Mouse (Mus musculus) bone marrow macrophage, adult 2 months (primary cell): ENCODE results near the gene Nprl3. TPM values are rescaled to one million over a fixed set of nuclear protein-coding genes. Genes with fewer than 3 reads are reported as not detected.

Experiments used
- H3K27ac ChIP-seq: 2 replicates; pipeline ENCODE4 v1.5.1; 2012; ENCODE audit warnings: low read depth, low read length; ENCODE audit not compliant: insufficient read depth
- H3K4me1 ChIP-seq: 2 replicates; pipeline ENCODE4 v1.6.1; 2012; ENCODE audit warnings: low read length; ENCODE audit not compliant: control insufficient read depth, insufficient read depth
- H3K4me3 ChIP-seq: 2 replicates; pipeline ENCODE4 v1.5.1; 2012; ENCODE audit warnings: mild to moderate bottlenecking, low read length, moderate library complexity; ENCODE audit not compliant: insufficient read depth
- CTCF ChIP-seq: IDR thresholded peaks from 2 replicates; pipeline ENCODE4 v1.5.1; 2012; ENCODE audit warnings: low read depth, mild to moderate bottlenecking, low read length, moderate library complexity
- POLR2A ChIP-seq: IDR thresholded peaks from 2 replicates; pipeline ENCODE4 v1.6.1; 2012; ENCODE audit warnings: mild to moderate bottlenecking, low read depth, low read length, borderline replicate concordance
- polyA plus RNA-seq: library from polyadenylated mRNA; stranded (reverse); fragments of >200 nt; gene quantifications from 2 replicates; pipeline ENCODE4 v1.2.4, GENCODE M21; 2012; ENCODE audit not compliant: missing spikeins, insufficient read depth, insufficient read length

The Nprl3 gene
- polyA plus RNA-seq, 1 experiment, result 18.5 TPM

DNA sequence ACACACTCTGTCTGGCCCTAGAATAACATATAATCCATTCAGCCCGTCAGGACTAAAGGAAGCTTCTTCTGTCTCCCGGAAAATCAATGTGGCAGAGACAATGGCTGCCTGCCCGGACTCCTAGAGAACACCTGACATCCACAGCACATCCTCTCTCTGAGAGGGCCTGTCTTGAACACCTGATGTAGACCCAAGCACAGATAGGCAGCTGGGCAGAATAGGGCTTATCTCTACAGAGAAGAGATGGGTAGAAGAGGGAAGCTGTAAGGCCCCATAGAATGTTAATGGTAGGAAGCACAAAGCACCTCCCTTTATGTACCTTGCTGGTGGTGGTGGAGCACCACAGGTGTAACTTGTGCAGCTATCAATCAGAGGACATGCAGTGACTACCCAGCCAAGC, 25.3 kb downstream of the Nprl3 start:
- Histone ChIP-seq H3K27ac (no peak overlapping the region), H3K4me3 (no peak overlapping the region), H3K4me1 (no peaks in the 10 kb centered on the region)
- TF ChIP-seq POLR2A (no peak), CTCF (no peak)

DNA sequence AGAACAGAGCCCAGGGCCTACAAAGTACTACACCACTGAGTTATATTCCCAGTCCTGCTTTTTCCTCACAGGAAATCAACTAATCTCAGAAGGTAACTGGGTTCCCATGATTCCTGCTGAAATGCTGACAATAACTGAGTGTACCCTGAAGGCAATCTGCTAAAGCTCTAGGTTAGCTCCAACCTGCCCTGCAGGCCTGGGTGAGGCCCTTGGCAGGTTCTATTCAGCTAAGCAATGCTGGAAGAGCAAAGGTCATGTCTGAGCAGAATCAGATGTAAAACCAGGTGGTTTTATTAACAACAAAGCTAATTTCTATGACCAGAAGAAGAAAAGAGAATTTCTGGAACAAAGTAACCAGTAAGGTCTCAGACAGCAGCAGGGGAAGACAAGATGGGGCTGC, 26.1 kb downstream of the Nprl3 start:
- TF ChIP-seq POLR2A (no peak), CTCF (no peak)
- H3K4me3 ChIP-seq, result no peak overlapping the region
- H3K27ac ChIP-seq, result no peak overlapping the region
- H3K4me1 ChIP-seq, result no peaks in the 10 kb centered on the region

DNA sequence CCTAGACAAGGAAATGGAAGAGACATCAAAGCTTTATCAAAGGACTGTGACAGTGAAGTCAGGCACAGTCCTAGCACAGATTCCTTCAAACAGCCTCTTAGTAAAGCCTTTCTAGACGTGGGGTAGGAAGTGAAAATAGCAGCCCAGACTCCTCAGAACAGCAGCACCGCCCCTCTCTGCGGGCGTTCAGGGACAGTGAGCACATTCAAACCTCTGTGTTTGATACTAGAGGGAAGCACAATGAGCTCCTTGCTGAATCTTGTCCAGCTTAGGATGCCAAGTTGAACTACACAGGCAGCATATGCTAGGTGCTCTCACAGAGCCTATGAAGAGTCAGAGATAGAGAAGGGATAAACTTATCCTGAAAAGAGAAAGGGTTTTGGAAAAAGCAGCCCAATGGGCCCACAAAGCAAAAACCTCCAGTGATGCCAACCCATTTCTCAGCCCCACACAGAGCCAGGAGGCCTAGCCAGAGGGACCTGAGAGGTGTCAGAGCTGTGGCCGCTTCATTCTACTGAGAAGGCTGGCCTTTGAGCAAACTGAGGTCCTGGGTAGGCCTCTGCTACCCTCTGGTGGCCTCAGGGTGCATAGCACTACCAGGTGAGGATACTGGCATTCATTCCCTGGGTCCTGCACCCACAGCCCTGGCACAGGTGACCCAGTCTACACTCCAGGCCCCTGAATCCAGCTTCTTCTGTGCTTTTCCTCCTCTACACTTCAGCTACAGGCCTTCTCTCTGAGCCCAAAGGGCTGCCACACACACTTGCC, 29.2 kb downstream of the Nprl3 start:
- Histone ChIP-seq H3K4me3 (no peak overlapping the region), H3K4me1 (no peaks in the 10 kb centered on the region), H3K27ac (no peak overlapping the region)
- no peak for TF ChIP-seq POLR2A
- TF ChIP-seq CTCF, result peak; percentile 94

DNA sequence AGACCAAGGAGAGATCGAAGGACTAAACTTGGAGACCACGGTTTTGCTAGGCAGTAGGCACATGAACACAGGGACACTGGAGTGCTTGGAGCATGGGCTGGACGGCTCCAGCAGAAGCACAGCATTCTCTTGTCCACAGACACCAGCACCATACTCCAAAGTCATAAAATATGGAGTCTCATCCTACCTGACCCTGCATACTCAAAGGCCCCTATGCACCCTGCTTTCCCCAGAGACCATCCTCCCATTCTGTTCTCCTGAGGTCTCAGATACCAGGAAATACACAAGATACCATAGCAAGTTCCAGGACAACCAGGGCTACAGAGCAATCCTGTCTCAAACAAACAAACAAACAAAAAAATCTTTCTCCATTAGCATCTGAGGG, 30.1 kb downstream of the Nprl3 start:
- no peak overlapping the region for H3K4me3 ChIP-seq
- TF ChIP-seq POLR2A, result no peak
- TF ChIP-seq CTCF, result no peak
- H3K4me1 ChIP-seq, result no peaks in the 10 kb centered on the region
- H3K27ac ChIP-seq, result no peak overlapping the region

DNA sequence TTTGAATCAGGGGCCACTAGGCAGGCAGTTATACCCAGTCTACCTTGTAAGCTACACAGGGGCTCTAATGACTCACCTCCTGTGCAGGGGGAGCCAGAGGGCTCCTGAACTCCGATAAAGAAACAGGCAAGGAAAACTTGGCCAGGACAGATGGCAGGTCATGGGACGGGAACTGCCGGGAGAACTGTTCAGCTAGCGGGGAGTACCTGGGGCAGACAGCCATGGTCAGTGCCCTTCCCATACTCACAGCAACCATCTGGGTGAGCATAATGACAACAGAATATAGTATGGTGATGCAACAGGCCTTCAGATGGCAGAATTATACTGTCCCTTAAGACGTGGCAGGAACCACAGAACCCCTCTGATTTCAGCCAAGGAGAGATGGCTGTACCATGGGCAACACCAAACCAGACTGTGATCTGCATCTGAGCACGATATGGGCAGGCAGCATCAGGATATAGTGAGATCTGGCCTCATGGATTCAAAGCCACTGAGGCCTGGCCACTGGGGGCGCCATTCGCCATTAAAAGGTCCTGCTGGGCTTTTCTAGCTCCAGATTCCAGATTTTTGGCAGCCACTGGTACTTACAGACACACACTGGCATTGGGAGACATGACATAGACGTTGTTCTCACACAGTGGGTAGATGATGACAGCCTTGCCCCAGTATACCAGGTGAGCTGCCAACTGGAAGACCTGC, 30.6 kb downstream of the Nprl3 start:
- TF ChIP-seq POLR2A, result no peak
- peak; percentile 90 for TF ChIP-seq CTCF
- Histone ChIP-seq H3K4me3 (no peak overlapping the region), H3K4me1 (no peaks in the 10 kb centered on the region), H3K27ac (no peak overlapping the region)

DNA sequence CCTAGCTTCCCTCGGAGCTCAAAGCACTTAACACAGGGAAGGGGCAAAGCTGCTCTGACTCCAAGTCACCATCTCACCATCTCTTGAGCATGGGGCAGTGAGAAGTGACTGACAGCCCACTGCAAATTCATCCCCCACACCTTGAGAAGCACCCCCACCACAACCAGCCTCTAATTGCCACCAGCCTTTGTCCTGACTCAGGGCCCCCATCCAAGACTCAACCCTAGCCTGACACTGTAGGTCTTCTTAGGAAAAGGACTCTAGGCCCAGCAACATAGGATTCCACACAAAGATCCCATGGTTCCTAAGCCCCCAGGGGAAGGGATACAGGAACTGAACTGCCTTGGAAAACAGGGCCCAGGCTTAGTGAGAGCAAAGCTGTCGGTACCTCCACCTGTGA, 31.4 kb downstream of the Nprl3 start:
- Histone ChIP-seq H3K4me3 (no peak overlapping the region), H3K27ac (no peak overlapping the region), H3K4me1 (peaks cover 6% of the 10 kb centered on the region)
- TF ChIP-seq POLR2A, result no peak
- no peak for TF ChIP-seq CTCF

DNA sequence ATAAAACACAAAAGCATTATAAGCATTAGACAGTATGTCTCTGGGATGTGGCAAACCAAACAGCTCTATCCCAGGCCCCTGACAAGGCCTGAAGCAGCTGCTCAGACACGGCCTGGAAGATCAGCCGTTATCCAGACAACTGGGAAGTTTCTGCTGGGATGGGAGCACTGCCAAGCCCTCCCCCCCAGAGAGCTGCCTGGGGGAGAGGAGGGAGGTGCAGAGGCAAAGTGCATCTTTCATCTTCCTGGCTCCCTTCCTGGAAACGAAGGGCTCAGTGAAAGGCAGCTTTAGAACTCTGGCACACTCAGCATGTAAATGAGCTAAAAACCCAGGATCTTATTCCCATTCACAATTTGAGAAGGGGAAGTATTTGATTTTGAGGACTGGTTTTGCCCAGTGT, 31.9 kb downstream of the Nprl3 start:
- TF ChIP-seq POLR2A (no peak), CTCF (no peak)
- Histone ChIP-seq H3K4me1 (peaks cover 9% of the 10 kb centered on the region), H3K27ac (no peak overlapping the region), H3K4me3 (no peak overlapping the region)

DNA sequence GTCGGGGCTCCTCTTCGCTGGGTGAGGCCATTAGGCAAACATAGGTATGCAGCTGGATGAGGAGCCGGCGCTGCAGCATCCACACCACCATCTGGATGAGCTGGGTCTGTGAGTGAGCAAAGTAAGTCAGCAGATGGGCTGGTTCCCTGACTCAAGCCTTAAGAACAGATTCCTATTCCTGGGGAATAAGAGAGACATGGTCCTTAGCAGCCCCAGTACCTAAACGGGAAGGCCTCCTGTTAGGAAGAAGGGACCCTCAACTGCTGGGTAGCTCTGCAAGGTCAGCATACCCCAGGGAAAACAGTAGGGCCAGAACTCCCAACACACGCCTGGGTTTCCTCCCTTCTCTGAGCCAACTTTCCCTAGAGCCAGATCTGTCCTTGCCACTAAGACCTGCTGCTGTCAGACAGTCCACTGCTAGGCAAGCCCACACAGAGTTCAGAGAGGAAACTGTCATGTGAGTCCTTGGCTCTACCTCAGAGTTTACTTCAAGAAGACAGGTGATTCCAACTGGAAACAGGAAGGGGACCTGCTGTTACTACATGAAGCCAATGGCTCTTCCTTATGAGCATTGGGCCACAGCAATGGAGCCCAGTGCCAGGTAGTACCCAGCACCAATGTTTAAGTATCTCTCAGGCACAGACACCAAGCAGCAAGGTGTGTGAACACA, 32.6 kb downstream of the Nprl3 start:
- H3K27ac ChIP-seq, result no peak overlapping the region
- H3K4me1 ChIP-seq, result peaks cover 12% of the 10 kb centered on the region
- TF ChIP-seq POLR2A (no peak), CTCF (no peak)
- no peak overlapping the region for H3K4me3 ChIP-seq

DNA sequence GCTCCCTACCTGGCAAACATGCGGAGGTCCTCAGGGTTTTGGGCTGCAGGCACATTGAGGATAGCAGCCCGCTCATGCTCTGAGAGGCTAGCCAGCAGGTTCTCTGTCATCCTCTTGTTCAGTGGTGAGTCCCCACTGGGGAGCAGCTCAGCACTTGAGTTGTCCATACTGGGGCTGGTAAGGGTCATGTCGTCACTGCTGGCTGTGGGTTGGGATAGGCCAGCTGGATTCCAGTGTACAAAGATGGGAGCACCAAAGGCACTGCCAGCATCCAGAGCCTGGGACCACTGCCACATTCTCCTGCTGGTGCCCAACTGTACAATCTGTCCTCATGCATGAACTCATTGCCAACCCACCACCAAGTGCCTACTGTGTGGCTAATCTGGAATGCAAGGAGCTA, 33.6 kb downstream of the Nprl3 start:
- Histone ChIP-seq H3K4me1 (peaks cover 12% of the 10 kb centered on the region), H3K4me3 (no peak overlapping the region), H3K27ac (no peak overlapping the region)
- TF ChIP-seq POLR2A (no peak), CTCF (no peak)

DNA sequence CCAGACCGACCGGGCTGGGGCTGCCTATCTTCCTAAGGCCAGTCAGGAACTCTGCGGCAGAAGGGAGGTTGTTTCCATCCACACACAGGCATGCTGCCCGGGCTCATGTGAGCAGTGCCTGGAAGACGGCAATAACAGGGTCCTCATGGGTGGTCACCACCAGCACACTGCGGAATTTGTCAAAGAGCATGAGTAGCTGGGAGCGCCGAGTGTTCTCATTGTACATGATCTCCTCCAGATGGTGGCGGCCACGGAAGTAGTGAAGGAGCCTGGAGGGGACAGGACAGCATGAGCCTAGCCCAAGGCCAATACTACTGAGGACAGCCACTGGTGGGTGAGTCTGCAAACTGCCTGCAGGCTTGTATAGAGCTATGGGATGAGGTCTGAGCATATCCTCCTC, 34.7 kb downstream of the Nprl3 start:
- Histone ChIP-seq H3K4me1 (peaks cover 12% of the 10 kb centered on the region), H3K27ac (no peak overlapping the region), H3K4me3 (no peak overlapping the region)
- TF ChIP-seq POLR2A (no peak), CTCF (no peak)
